Mouse (Mus musculus) layer of hippocampus, adult 18-20 months (tissue): ENCODE measurements at regions not wholly inside any gene's neighbourhood (a gene's known extent, or its start where the extent isn't known, plus 50 kb on each side); places are given as distances from the start of the nearest gene placed in this dataset.

ENCODE experiments used
- DNase-seq, 2 experiments: peaks; one replicate each; pipeline ENCODE4 v3.0.0; 2022; ENCODE audit warnings: low spot score in 2 of 2

DNA sequence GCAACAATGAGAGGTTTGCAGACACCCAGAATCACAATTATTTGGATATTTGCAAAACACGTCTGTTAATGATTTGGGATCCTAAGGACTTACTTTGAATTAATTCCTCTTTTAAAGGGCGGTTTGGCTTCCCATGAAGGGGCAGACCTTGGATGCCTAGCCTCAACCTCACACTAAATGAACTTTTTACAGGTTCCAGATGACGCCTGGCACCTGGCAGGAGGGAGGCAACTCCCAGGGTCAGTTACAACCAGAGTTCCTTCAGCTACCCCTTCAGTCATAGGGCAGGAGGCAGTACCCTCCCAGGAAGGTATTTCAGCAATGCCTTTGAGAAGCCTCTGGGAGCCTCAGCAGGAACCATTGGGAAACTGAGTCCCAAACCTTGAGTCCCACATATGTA is 57.9 kb upstream of the Stx18 start:
- DNase-seq: no peak

DNA sequence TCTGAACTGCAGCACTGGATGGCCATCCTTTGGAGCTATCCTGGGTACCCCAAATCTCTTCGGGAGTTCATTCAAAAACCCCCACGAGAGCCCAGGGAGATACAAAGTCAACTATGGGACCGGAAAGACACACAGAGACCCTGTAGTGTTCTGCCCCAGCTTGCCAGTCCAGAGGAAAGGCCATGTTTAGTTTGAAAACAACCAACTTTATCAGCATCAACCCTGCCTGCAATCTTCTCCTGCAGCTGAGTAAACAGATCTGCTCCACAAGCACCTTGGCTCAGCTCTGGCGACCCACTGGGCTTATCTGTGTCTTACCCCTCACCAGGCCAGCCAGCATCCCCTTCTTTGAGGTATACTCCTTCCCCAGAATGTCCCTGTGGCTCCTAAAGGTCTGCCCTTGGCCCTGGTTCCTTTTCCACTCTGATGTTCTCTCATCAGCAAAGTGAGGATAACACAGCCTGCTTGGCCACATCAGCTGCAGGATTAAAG is 61.6 kb upstream of the Stx18 start:
- no peak for DNase-seq

DNA sequence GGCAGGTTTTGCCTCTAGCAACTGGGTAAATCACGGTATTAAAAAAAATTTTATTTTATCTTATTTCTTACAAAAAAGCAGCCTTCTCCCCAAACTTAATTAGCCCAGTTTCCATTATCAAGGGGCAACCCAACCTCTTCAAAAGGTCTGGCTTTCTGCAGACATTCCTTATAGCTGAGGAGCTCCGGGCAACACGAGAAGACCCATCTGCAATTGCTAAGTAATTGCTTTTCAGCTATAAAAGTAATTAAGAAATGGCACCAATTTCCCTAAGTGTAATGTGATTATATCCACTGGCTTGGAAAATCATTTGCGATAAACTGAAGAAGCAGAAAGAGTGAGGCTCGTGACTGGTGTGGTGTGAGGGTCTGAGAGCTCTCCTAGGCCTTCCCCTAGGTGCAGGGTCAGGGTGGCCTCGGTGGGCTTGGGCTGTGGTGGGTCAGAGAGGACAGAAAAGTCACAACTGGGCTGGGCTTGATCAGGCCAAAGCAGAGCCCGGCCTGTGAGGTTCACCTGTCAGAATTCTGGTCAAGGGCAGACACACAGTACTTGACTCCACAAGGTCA is 65.5 kb upstream of the Stx18 start:
- no peak for DNase-seq

DNA sequence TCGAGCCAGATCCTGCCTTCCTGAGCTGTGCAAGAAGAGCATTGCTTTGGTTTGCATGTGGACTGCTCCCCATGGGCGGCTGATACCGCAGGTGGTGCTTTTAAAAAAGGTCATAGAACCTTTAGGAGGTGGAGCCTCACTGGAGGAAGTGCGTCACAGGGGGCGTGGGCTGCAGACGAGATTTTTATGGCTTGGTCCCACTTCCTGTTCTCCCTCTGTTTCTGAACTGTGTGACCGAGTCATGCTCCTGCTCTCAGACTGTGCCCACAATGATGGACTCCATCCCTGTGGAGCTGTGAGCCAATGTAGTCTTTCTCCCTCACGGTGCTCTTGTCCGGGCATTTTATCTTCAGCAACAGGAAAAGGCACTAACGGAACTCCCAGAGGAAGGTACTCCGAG is 66.8 kb upstream of the Stx18 start:
- no peak for DNase-seq

DNA sequence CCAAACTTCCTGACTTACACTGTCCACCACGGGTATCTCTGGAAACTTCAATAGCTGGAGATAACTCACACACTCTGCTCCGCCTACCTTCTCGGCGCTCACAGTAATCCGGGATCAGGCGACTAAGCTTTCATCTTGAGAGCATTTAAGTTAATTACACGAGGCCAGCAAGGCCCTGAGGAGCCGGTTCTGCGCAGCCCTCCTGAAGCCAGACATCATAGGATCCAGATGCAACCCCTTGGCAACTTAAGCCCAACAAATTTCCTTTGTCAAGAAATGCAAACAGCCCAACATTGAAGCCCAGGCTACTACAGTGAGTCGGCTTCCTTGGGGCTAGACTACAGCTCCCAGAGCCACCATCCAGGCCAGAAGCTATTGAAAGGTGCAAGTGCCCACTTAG is 69.9 kb upstream of the Stx18 start:
- DNase-seq: no peak

DNA sequence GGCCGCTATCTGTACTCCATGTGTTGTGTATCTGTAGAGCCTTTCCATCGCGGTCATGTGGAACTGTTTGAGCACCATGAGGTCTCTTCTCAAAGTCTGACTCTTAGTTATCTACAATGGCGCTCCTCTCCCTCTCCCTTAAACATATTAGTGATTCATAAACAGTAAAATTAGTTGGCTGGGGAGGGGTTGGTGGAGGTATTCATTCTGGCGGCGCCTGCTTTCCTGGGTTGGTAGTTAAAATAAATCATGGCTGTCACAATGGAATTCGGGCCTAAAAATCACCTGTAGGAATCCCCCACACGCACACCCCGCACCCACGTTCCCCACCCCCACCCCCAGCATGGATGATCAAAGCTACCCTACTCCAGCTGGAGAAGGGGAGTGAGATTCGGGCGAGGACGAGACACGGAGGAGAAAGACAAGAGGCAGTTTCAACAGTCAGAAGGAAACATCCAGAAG is 70.6 kb upstream of the Stx18 start:
- no peak for DNase-seq

DNA sequence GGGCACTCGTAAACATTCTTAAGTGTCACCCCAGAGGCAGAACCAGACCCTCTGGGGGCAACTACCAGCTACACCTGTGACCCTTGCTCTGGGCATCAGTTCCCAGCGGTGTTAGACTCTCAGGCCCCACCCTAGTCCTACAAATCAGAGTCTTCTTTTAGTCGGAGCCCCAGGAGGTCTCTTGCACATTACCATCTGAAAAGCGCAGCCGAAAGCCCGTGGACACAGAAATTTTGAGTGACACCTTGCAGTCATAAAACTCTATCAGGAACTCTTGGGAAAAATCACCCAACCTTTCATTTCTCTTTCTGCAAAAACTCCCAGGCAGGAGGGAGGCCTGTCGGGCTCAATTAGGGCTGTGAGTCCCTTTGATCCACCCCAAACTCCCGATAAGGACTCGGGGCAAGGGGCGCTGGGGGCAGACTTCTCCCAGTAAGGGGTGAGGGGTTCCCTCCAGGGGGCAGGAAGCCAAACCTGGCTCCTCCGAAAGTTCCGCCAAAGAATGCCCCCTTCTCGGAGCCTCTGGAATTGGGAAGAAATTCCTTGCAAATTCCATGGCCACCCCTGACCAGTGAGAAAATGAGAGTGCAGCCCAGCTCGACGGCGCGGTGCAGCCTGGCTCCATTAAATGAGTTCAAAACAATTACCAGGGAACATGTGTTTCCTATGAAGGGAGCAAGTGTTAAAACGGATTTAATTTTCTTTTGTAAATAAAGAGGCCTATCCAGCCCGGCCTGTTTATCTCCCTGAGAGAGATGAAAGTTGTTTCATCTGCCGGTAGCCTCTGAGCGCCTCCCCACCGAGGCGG is 71.2 kb upstream of the Stx18 start:
- no peak for DNase-seq

DNA sequence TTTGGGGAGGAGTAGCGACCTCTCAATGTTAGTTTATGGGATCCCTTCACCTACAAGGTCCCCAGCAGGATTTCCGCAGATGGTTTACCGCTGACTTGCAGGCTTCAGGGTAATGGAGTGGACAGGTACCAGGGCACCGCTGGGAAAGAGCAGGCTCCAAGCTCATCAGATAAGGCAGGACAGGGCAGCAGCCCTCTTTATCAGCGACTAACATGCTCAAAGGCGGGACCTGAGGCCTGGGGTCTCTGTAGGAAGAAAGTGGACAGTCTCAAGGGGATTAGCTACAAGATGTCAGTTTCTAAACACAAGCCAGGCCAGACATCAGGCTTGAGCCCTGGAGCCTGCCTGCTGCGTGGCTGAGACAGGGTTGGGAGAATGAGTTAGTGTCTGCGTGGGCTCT is 74.9 kb upstream of the Stx18 start:
- DNase-seq: no peak

DNA sequence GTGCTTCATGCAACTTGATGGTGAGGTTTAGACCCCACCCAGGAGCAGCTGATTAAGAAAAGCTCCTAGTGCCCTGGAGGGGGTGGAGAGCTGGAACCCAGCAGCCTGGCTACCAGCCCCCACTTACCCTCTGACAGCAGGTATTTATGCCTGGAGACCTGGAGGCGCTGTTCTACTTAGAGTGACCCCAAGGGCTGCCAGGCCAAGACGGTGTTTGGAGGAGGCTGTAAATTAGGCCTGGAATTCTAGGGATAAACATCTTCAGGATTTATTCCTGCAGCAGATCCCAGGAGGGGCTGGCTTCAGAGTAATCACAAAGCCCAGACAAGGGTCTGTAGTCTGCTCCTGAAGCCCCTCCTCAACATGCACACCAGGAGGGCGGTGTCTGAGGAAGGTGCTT is 76.0 kb upstream of the Stx18 start:
- no peak for DNase-seq

DNA sequence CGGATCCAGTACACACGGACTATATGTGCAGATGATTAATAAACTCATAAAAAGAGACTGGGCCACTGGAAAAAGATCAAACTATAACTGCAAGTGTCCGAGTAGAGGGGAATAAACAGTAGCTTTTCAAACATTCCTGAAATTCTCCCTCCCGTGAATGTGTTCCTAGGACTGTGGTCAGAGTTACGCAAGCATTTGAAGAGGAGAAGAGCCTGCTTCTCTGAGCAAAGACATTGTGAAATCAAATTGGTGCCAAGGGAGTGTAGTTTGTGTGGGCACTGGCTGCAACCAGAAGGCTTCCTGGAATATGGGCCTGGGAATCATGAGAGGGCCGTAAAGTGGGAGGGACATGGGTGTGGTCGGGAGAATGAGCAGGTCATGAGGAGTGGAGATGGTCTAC is 78.3 kb upstream of the Stx18 start:
- DNase-seq: no peak

DNA sequence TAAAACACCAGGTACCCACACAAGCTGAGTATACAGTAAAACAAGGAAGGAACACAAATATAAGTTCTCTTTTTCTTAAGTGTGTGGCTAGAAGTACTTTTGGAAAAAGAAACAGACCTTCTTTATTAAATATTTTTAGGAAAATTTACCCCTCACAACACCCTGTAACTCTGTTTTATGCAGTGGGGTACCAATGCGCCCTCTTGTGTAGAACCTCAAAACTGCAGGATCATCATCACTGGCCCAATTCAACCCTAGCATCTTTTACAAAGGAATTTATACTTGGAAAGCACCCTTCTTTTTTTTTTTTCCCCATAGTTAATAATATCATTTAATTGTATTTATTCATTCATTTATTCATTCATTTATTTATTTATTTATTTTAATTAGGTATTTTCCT is 86.4 kb upstream of the Stx18 start:
- DNase-seq: peak in 1 of 2 experiments; percentile 55

DNA sequence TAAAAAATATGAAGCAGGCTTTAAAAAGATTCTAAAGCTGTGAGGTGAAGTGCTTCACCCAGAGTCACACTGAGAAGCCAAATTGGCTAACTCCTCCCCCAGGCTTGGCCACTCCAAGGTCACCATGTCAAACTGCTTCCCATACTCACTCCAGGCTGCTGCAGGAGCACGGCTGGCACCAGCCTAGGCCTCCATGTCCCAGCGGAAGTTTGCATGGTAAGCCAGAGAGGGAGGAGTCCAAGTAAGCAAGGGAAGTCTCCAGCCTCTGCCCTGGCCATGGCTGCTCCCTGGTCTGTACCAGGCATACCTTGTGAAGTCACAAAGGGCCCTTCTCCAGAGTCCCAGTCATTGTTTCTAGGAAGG is 105.8 kb upstream of the Stx18 start:
- no peak for DNase-seq

DNA sequence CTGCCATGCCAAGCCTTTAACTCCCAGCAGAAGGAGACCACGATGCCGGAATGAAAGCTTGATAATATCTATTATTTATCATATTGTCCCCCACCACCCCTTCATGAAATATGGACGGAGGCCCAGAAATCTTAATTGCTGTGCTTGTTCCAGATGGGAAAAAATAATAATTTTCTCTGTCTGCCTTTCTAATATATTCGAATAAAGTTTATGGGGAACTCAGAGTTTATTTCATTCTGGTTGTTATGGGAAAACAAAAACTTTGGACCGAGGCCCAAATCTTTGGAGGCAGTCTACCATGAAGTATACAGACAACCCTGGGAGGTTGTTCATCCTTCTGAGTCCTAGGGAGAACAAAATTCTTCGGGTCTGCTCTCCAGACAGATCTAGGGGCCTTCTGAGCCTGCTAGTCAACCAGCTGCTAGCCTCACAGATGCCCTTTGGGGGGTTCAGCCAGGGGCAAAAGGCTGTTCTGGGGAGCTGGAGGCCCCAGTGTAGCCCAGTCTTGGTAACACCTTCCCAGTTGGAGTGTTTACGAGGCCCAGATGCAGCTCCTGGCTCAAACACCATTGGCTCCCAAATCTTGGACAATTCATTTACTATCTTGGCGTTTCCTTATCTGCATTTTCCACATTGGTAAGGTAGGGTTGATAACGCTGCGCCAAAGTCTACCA is 106.3 kb upstream of the Stx18 start:
- DNase-seq: peak; percentile 15 to 55

DNA sequence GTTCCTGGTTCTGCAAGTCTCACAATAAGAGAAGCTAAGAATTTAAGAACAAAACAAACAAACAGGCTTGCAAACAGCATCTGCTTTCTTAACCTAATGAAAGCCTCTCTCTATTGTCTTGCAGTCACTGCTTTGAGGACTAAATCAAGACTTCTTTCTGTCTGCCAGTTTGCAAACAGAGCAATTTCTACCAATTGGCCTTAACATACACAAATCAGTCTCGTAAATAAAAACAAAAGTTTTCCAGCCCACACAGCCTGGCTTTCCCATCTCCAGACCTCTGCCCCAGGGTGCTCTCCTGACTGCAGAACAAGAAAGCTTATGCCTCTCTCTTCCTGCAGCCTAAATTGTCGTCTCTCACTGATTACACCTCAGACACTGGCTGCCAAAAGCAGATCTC is 96.1 kb upstream of the Msx1 start:
- no peak for DNase-seq

DNA sequence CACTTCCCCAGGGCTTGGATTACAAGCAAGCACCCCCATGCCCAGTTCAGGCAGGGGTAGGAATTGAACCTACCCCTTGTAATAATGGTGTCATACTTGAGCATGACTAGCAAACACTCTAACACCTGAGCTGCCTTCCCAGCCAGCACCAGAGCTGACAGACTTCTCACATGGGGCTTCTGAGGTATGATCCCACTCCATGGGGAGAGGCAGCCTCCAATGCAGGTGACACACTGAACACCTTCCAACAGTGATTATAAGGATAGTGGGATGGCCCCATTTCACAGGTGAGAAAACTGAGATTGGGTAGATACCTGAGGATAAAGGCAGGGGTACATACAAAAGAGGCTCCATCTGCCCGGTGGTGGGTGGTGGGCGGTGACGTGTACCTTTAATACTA is 94.7 kb upstream of the Msx1 start:
- DNase-seq: no peak

DNA sequence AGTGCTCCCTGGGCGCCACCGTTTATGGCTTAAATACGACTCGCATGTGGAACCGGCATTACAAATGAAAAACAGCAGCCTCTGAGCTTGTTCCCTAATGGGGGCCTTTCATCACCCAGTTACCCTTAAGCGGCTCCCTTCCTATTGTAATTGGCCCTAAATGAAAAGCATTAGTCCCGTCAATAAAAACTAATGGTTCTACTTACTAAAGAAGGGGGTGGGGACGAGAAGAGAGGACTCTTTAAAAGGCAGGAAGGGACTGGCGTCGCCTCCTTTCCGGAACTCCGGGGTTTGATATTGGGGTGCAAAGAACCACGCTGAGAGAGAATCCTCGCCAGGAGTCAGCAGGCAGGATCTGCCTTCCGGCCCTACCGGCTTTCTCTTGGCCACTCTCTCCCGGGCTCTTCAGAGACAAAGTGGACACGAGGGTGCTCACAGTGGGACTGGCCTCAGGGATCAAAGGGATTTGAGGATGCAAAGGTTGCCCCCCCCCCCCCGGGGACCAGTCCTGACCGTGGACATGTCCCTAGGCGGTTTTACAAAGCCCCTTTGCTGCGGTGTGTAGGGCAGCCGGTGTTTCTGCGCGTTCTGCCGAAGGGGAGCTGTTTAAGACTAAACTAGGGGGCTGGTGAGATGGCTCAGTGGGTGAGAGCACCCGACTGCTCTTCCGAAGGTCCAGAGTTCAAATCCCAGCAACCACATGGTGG is 93.8 kb upstream of the Msx1 start:
- DNase-seq: no peak

DNA sequence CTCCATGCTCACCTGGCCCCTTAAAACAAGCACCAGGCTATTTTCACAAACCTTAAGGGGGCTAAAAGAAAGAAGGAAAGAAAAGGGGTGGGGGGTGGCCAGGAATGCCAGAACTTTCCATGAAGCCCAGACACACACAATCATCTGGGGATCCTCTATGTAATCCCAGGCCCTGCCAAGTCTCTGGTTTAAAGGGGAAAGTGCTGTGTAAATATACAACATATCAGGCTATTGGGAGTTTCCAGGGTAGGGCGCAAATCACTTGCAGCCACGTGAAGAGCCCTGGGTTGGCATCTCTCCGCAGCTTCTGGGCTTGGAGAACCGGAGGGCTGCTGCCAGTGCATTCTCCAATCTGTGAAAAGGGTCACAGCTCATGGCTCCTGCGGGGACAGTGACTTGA is 92.8 kb upstream of the Msx1 start:
- DNase-seq: no peak

DNA sequence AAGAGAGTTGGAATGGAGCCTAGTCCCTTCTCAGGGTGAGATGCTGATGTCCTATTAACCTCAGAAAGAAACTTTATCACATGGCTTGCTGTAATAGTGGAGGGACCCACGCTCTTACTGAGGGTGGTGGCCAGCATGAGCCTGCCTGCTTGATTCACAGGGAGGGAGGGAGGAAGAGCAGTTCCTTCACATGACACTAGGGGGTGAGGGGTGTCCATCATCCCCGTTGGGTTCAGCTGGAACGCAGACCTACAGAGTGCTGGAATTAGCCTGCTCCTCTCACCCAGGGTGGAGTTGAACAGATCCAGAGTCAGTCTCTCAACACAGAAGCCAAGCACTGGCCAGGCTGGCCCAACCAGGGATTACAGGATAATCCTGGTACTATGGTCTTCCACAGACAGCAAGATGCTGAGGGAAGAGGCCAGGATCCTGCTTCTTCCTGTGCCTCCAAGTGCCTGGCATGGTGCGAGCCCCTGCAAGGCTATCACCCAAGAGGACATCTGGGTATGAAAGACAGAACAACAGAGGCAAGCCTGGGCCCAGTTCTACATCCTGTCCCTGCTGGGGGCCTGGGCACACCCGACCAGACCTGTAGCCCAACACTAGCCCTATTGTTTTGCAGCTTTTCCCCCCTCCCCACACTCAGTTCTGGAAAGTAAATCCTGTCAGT is 80.4 kb upstream of the Msx1 start:
- no peak for DNase-seq

DNA sequence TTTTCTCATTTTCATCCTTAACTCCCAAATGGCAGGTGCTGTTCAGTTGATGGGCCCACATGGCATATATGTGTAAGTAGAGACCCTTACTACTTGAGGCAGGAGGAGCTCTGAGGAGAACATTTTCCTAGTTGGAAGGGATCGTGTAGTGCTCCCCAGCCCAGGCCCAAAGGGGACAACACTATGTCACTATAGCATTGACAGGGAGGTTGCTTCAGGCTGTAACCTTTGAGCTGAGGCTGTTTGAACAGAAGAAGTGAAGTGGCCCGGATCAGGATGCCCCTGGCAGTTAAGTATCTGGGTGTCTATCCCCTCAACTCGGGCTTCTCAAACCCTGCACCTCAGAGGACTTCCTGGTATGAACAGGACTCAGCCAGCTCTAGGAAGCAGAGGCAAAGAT is 79.5 kb upstream of the Msx1 start:
- DNase-seq: no peak

DNA sequence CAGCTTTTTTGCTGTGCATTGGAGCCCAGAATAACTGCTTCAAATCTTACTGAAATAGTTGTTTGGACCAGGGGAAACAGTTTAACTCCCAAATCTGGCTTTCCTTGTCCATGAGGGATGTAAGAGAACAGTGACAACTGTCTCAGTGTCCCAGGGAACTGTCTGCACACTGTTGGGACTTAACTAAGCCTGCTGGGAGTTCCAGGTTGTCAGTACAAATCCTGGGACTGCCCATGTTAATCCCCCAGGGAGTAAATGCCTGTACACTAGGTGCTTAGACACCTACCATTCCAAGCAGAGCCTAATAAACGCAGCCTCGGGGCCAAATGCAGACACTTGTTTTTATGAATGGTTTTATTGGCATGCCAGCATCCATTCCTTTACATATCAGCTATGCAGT is 78.4 kb upstream of the Msx1 start:
- no peak for DNase-seq

DNA sequence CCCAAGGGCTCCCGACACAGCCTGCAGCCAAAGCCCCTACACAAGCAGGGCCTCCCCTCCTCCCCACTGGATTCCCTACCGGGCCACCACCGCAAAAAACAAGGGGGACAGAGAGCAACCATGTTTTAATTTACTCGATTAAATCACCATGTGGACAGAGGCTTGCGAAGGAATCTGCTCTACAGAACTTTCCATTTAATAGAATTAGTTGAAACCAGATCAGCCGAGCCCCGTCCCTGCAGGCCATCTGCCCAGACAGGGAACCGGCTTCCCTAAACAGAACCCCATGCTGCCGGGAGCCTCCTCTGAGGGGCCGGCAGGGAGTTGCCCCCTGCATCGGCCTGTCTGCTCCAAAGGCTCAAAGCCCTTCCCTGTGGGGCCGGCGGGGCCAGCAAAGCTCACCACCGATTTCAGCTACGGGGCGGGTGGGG is 77.5 kb upstream of the Msx1 start:
- no peak for DNase-seq
